Mouse (Mus musculus): ENCODE results near the gene Cux1. TPM values are rescaled to one million over a fixed set of nuclear protein-coding genes. Genes with fewer than 3 reads are reported as not detected.

The Cux1 gene
- 126 and 136 TPM in 2 replicates for polyA plus RNA-seq (2012; rRNA removed)

GRCm38 (mm10) chr5:136567176-136568025 lies at the start of gene Cux1:
Gene Cux1 (minus strand): TSS chr5:136567490.
- peak within 1 kb of the TSS; percentile 100 for H3K4me3 ChIP-seq (ENCODE audit: insufficient read depth, low read depth, low read length)
- H3K36me3 ChIP-seq (ENCODE audit: control insufficient read depth, insufficient read depth, low read length): no peaks in the 10 kb centered on the region
- DNase-seq: peak; percentile 92
- peak within 1 kb of the TSS; percentile 98 for H3K27ac ChIP-seq (ENCODE audit: insufficient read depth, low read depth, low read length)
- peaks cover 16% of the 10 kb centered on the region for H3K4me1 ChIP-seq (ENCODE audit: control insufficient read depth, insufficient read depth, low read length)
- WGBS: under 1% methylated on average over 96 of the region's 103 CpGs
- no peaks in the 10 kb centered on the region for H3K27me3 ChIP-seq (replicated peaks; ENCODE audit: control insufficient read depth, insufficient read depth, low read length)
- 0 out of 2 replicates have a peak, but pooled peaks have one; percentile 8 for TF ChIP-seq CTCF (conservative IDR thresholded peaks at IDR 0.05; ENCODE audit: insufficient read depth, insufficient read length, low read depth, low read length)
- TF ChIP-seq POLR2A (IDR thresholded peaks at IDR 0.05; ENCODE audit: low read depth, low read length): no peak

DNA sequence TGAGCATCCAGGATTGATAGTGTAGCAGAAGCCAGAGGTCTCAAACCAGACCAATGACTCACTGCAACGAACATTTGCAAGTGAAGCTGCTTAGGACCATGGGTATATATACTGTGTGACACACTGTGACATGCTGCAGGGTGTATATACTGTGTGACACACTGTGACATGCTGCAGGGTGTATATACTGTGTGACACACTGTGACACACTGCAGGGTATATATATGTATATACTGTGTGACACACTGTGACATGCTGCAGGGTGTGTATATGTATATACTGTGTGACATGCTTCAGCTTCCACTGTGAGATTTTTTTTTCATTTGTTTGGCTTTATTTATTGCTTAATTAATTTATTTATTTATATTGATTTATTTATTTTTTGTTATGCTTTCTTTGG lies 45.1 kb upstream of the Cux1 start:
- Histone ChIP-seq H3K4me3 (ENCODE audit: insufficient read depth, low read depth, low read length) (no peak overlapping the region), H3K27me3 (replicated peaks; ENCODE audit: control insufficient read depth, insufficient read depth, low read length) (no peaks in the 10 kb centered on the region), H3K36me3 (ENCODE audit: control insufficient read depth, insufficient read depth, low read length) (no peaks in the 10 kb centered on the region), H3K27ac (ENCODE audit: insufficient read depth, low read depth, low read length) (no peak overlapping the region), H3K4me1 (ENCODE audit: control insufficient read depth, insufficient read depth, low read length) (no peaks in the 10 kb centered on the region)
- no peak for DNase-seq
- WGBS: 76% methylated on average over 1 of the region's 1 CpGs
- TF ChIP-seq CTCF (conservative IDR thresholded peaks at IDR 0.05; ENCODE audit: insufficient read depth, insufficient read length, low read depth, low read length) (no peak), POLR2A (IDR thresholded peaks at IDR 0.05; ENCODE audit: low read depth, low read length) (no peak)

DNA sequence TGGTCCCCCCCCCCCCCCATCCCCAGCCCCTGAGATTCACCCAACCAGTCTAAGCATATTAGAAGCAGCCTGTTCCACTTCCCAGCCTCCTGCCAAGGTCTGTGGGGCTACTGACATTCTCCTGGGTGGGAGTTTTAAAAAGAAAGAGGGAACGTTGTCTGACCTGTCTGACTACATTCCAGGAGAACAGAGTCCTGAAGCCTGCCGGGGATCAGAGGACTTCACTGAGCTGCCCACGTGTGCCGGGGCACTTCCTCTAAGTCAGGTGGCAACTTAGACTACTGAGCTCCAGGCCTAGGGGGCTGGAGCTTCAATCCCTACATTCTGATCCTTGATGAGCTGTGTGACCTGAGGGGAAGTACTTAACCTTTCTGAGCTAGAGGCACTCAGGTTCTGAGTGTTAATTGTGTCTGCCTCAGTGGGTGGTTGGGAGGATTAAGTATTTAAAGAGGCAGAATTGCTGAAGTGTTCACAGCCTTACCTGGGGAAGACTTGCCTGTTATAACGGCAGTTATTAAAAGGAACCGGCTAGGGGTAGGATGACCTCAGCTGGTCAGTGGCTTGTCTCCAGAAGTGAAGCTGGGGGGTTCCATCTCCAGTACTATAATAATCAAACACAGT lies 41.6 kb upstream of the Cux1 start:
- 50% methylated on average over 6 of the region's 6 CpGs for WGBS
- peak overlapping the region; percentile 62; the same call in 1 of the 2 replicates for H3K27ac ChIP-seq (ENCODE audit: insufficient read depth, low read depth, low read length)
- no peaks in the 10 kb centered on the region for H3K27me3 ChIP-seq (replicated peaks; ENCODE audit: control insufficient read depth, insufficient read depth, low read length)
- DNase-seq: peak; percentile 71
- TF ChIP-seq CTCF (conservative IDR thresholded peaks at IDR 0.05; ENCODE audit: insufficient read depth, insufficient read length, low read depth, low read length) (no peak), POLR2A (IDR thresholded peaks at IDR 0.05; ENCODE audit: low read depth, low read length) (no peak)
- H3K36me3 ChIP-seq (ENCODE audit: control insufficient read depth, insufficient read depth, low read length): no peaks in the 10 kb centered on the region
- H3K4me3 ChIP-seq (ENCODE audit: insufficient read depth, low read depth, low read length): no peak overlapping the region
- H3K4me1 ChIP-seq (ENCODE audit: control insufficient read depth, insufficient read depth, low read length): no peaks in the 10 kb centered on the region

DNA sequence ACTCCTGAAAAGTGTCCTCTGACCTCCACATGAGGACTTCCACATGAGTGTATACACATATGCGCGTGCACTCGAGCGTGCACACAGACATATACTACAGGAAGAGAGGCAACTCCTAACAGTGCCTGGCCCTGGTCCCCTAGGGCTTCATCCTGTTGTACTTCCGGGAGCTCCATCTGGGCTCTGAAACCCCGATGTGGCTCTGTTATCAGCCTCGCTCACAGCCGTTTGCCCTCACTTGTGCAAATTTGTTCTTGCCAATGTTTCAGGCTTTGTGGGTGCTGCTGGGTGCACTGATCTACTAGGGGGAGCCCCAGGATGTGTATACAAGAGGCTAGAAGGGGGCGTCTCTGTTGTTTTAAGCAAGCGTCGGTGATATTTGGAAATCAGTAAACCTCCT lies 37.9 kb upstream of the Cux1 start:
- Histone ChIP-seq H3K4me3 (ENCODE audit: insufficient read depth, low read depth, low read length) (no peak overlapping the region), H3K4me1 (ENCODE audit: control insufficient read depth, insufficient read depth, low read length) (no peaks in the 10 kb centered on the region), H3K27ac (ENCODE audit: insufficient read depth, low read depth, low read length) (no peak overlapping the region), H3K27me3 (replicated peaks; ENCODE audit: control insufficient read depth, insufficient read depth, low read length) (no peaks in the 10 kb centered on the region), H3K36me3 (ENCODE audit: control insufficient read depth, insufficient read depth, low read length) (no peaks in the 10 kb centered on the region)
- DNase-seq: no peak
- 79% methylated on average over 11 of the region's 11 CpGs for WGBS
- TF ChIP-seq POLR2A (IDR thresholded peaks at IDR 0.05; ENCODE audit: low read depth, low read length) (no peak), CTCF (conservative IDR thresholded peaks at IDR 0.05; ENCODE audit: insufficient read depth, insufficient read length, low read depth, low read length) (no peak)

DNA sequence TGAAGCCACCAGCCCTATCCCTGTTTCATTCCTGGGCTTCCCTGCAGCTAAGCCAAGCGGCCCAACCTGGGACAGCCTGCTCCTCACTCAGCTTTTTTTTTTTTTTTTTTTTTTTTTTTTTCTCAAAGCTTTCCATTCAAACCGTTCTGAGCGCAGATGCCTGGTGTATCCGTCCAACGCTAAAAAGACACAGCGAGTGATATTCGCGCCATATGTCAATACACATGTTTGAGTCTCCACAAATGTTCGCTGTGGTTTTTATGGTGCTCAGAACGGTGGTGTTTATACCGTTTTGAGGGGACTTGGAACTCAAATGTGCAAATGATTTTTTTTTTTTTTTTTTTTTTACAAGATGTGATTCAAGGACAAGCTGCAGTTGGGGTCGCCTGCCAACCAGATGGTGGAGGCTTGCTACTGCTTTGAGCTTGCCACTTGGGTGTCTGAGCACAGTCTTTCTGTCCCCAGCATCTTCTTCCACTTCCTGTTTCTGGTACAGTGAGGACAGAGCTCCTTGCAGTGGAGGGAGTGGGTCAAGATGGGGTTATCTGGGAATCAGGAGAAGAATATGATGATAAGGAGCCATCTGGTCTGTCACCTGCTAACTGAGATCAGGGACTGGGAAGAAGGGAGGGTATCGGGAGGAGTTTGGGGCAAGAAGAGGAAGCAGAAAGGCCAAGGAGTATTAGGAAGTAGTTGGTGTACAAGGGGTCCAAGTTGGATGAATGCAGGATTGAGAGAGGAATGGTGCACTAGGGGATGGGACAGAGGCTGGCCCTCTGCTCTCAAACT lies 36.1 kb upstream of the Cux1 start:
- Histone ChIP-seq H3K36me3 (ENCODE audit: control insufficient read depth, insufficient read depth, low read length) (no peaks in the 10 kb centered on the region), H3K4me1 (ENCODE audit: control insufficient read depth, insufficient read depth, low read length) (no peaks in the 10 kb centered on the region), H3K4me3 (ENCODE audit: insufficient read depth, low read depth, low read length) (no peak overlapping the region), H3K27me3 (replicated peaks; ENCODE audit: control insufficient read depth, insufficient read depth, low read length) (no peaks in the 10 kb centered on the region), H3K27ac (ENCODE audit: insufficient read depth, low read depth, low read length) (no peak overlapping the region)
- no peak for DNase-seq
- WGBS: 89% methylated on average over 13 of the region's 13 CpGs
- TF ChIP-seq CTCF (conservative IDR thresholded peaks at IDR 0.05; ENCODE audit: insufficient read depth, insufficient read length, low read depth, low read length) (no peak), POLR2A (IDR thresholded peaks at IDR 0.05; ENCODE audit: low read depth, low read length) (no peak)

GRCm38 (mm10) chr5:136600511-136600910 lies 33.2 kb upstream of the Cux1 start:
- TF ChIP-seq CTCF (conservative IDR thresholded peaks at IDR 0.05; ENCODE audit: insufficient read depth, insufficient read length, low read depth, low read length): no peak
- no peak for TF ChIP-seq POLR2A (IDR thresholded peaks at IDR 0.05; ENCODE audit: low read depth, low read length)
- Histone ChIP-seq H3K4me3 (ENCODE audit: insufficient read depth, low read depth, low read length) (no peak overlapping the region), H3K36me3 (ENCODE audit: control insufficient read depth, insufficient read depth, low read length) (no peaks in the 10 kb centered on the region), H3K4me1 (ENCODE audit: control insufficient read depth, insufficient read depth, low read length) (no peaks in the 10 kb centered on the region), H3K27me3 (replicated peaks; ENCODE audit: control insufficient read depth, insufficient read depth, low read length) (no peaks in the 10 kb centered on the region), H3K27ac (ENCODE audit: insufficient read depth, low read depth, low read length) (no peak overlapping the region)
- peak; percentile 42 for DNase-seq
- 74% methylated on average over 5 of the region's 5 CpGs for WGBS
